Mouse (Mus musculus): ENCODE data around the gene Phf1. TPM values are rescaled to one million over a fixed set of nuclear protein-coding genes. Genes with fewer than 3 reads are reported as not detected.
A peak's percentile ranks its signal among the peaks of the same experiment; 100 is the strongest.

Phf1 gene
- polyA plus RNA-seq, 1 experiment, result 10.9 TPM

GRCm38 (mm10) chr17:26949866-26950265 lies 17.0 kb downstream of the Phf1 start:
- peaks cover 24% of the 10 kb centered on the region for H3K4me1 ChIP-seq (ENCODE audit: control insufficient read depth, insufficient read depth, low read length)
- TF ChIP-seq POLR2A (IDR thresholded peaks at IDR 0.05; ENCODE audit: low read depth, low read length) (no peak), CTCF (IDR thresholded peaks at IDR 0.05; ENCODE audit: borderline replicate concordance, insufficient read depth, low read length) (no peak)
- H3K4me3 ChIP-seq (ENCODE audit: insufficient read depth, low read length), result no peak overlapping the region
- no peak overlapping the region for H3K27ac ChIP-seq (ENCODE audit: insufficient read depth, low read length)

DNA sequence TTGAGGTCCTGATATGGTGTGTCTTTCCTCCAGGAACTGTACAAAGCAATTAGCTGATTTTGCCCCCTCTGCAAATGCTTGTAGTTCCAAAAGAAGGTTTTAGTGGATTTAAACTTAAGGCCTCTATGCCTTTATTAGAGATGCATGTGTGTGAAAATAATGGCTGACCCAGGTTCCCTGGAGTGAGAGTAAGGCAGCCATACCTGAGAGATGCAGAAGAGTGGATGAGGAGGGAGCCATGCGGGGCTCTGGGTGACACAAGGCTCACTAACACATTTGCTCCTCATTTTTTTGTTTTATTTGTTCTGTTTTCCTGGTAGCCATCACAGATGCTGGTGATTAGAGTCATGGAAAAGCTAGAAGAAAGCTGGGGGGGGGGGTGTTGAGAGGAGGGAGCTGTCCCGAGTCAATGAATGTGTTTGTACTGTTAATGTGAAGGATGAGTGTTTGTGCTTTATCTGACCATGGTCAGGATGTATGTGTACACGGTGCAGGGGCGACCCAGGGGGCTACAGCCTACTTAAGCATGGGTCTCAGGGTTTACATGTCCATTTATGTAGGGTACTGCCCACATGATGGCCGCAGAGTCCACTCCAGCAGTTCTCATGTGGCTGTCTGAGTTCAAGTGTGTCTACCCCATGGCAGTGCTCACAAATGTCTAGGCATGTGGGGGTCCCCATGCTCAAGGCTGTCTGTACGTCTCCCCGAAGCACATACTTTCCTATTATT lies 17.9 kb downstream of the Phf1 start:
- no peak for TF ChIP-seq POLR2A (IDR thresholded peaks at IDR 0.05; ENCODE audit: low read depth, low read length)
- no peak for TF ChIP-seq CTCF (IDR thresholded peaks at IDR 0.05; ENCODE audit: borderline replicate concordance, insufficient read depth, low read length)
- Histone ChIP-seq H3K27ac (ENCODE audit: insufficient read depth, low read length) (no peak overlapping the region), H3K4me3 (ENCODE audit: insufficient read depth, low read length) (no peak overlapping the region), H3K4me1 (ENCODE audit: control insufficient read depth, insufficient read depth, low read length) (peaks cover 27% of the 10 kb centered on the region)

DNA sequence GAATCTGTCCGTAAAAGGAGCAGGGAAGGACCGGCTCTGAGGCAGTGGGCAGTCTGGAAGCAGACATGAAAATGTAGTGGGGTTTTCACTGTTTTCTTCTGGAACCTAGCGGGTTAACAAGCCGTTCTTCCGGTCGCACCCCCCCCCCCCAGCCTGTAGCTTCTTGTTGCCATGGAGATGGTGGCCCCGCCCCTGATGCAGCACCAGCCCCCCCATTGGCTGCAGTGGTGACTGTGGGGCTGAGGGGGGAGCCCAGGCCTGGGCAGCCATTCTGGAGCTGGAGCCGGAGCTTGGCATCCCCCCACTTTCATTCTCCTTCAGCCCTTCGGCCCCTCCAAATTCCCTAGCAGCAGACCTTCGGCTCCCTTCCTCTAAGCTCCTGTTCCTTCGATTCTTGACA lies 18.6 kb downstream of the Phf1 start:
- TF ChIP-seq POLR2A (IDR thresholded peaks at IDR 0.05; ENCODE audit: low read depth, low read length), result 0 out of 2 replicates have a peak, but pooled peaks have one; percentile 20
- no peak for TF ChIP-seq CTCF (IDR thresholded peaks at IDR 0.05; ENCODE audit: borderline replicate concordance, insufficient read depth, low read length)
- peaks cover 27% of the 10 kb centered on the region for H3K4me1 ChIP-seq (ENCODE audit: control insufficient read depth, insufficient read depth, low read length)
- no peak overlapping the region for H3K27ac ChIP-seq (ENCODE audit: insufficient read depth, low read length)
- H3K4me3 ChIP-seq (ENCODE audit: insufficient read depth, low read length), result peak overlapping the region; percentile 27; the same call in 1 of the 2 replicates

- TF ChIP-seq POLR2A (IDR thresholded peaks at IDR 0.05; ENCODE audit: low read depth, low read length) (0 out of 2 replicates have a peak, but pooled peaks have one; percentile 12), CTCF (IDR thresholded peaks at IDR 0.05; ENCODE audit: borderline replicate concordance, insufficient read depth, low read length) (no peak)
- peak overlapping the region; percentile 27; the same call in 1 of the 2 replicates for H3K27ac ChIP-seq (ENCODE audit: insufficient read depth, low read length)
- peak overlapping the region; percentile 27 for H3K4me3 ChIP-seq (ENCODE audit: insufficient read depth, low read length)
- peaks cover 29% of the 10 kb centered on the region for H3K4me1 ChIP-seq (ENCODE audit: control insufficient read depth, insufficient read depth, low read length)
Observed at GRCm38 (mm10) chr17:26951952-26952877, 19.4 kb downstream of the Phf1 start.

DNA sequence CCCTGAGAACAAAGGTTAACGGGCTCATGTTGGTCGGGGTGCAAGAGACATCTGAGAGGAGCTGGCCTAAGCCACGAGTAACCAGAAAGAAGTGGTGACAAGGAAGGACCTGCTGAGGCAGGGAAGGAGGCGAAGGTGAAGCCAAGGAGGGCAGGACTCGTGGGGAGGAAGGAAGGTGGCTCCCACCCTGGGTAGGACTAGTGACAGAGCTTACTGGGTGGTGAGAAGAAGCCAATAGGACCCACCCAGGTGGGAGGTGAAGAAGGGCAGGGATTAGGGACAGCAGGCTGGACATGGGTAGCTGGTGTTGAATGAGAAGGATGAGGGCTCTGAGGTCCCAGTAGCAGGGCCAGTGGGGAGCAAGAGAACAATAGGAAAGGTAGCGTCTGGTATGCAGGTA lies 20.3 kb downstream of the Phf1 start:
- Histone ChIP-seq H3K4me1 (ENCODE audit: control insufficient read depth, insufficient read depth, low read length) (peaks cover 25% of the 10 kb centered on the region), H3K27ac (ENCODE audit: insufficient read depth, low read length) (peak overlapping the region; percentile 27; the same call in 1 of the 2 replicates), H3K4me3 (ENCODE audit: insufficient read depth, low read length) (peak overlapping the region; percentile 27)
- TF ChIP-seq CTCF (IDR thresholded peaks at IDR 0.05; ENCODE audit: borderline replicate concordance, insufficient read depth, low read length) (no peak), POLR2A (IDR thresholded peaks at IDR 0.05; ENCODE audit: low read depth, low read length) (no peak)

- H3K27ac ChIP-seq (ENCODE audit: insufficient read depth, low read length), result peak overlapping the region; percentile 68
- H3K4me1 ChIP-seq (ENCODE audit: control insufficient read depth, insufficient read depth, low read length), result peaks cover 25% of the 10 kb centered on the region
- H3K4me3 ChIP-seq (ENCODE audit: insufficient read depth, low read length), result peak overlapping the region; percentile 27
- TF ChIP-seq CTCF (IDR thresholded peaks at IDR 0.05; ENCODE audit: borderline replicate concordance, insufficient read depth, low read length) (no peak), POLR2A (IDR thresholded peaks at IDR 0.05; ENCODE audit: low read depth, low read length) (no peak)
Observed at GRCm38 (mm10) chr17:26953726-26954125, 20.9 kb downstream of the Phf1 start.

DNA sequence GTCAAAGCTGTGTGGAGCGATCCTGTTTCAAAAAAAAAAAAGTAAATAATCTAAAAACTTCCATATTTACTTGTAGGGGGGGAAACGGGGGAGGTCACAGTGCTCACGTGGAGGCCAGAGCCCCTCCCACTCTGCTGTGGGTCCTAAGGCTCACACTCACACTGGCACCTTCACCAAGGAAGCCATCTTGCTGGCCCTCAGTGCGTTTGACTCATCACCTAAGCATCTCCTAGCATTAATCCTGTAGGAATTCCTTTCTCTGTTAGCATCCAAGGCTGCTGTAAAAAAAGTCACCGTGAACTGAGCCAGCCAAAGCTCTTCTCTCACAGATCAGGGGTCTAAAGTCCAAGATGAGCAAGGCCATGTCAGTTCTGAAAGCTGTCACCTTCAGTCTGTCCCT lies 23.5 kb downstream of the Phf1 start:
- H3K4me3 ChIP-seq (ENCODE audit: insufficient read depth, low read length), result no peak overlapping the region
- peak overlapping the region; percentile 35; the same call in 1 of the 2 replicates for H3K27ac ChIP-seq (ENCODE audit: insufficient read depth, low read length)
- TF ChIP-seq CTCF (IDR thresholded peaks at IDR 0.05; ENCODE audit: borderline replicate concordance, insufficient read depth, low read length) (no peak), POLR2A (IDR thresholded peaks at IDR 0.05; ENCODE audit: low read depth, low read length) (no peak)
- H3K4me1 ChIP-seq (ENCODE audit: control insufficient read depth, insufficient read depth, low read length), result peaks cover 13% of the 10 kb centered on the region

GRCm38 (mm10) chr17:26956895-26957294 lies 24.0 kb downstream of the Phf1 start:
- no peak overlapping the region for H3K4me3 ChIP-seq (ENCODE audit: insufficient read depth, low read length)
- H3K27ac ChIP-seq (ENCODE audit: insufficient read depth, low read length), result peak overlapping the region; percentile 35; the same call in 1 of the 2 replicates
- H3K4me1 ChIP-seq (ENCODE audit: control insufficient read depth, insufficient read depth, low read length), result peaks cover 13% of the 10 kb centered on the region
- TF ChIP-seq POLR2A (IDR thresholded peaks at IDR 0.05; ENCODE audit: low read depth, low read length), result no peak
- no peak for TF ChIP-seq CTCF (IDR thresholded peaks at IDR 0.05; ENCODE audit: borderline replicate concordance, insufficient read depth, low read length)

- Histone ChIP-seq H3K27ac (ENCODE audit: insufficient read depth, low read length) (no peak overlapping the region), H3K4me3 (ENCODE audit: insufficient read depth, low read length) (no peak overlapping the region), H3K4me1 (ENCODE audit: control insufficient read depth, insufficient read depth, low read length) (peaks cover 13% of the 10 kb centered on the region)
- no peak for TF ChIP-seq CTCF (IDR thresholded peaks at IDR 0.05; ENCODE audit: borderline replicate concordance, insufficient read depth, low read length)
- TF ChIP-seq POLR2A (IDR thresholded peaks at IDR 0.05; ENCODE audit: low read depth, low read length), result no peak
Observed at GRCm38 (mm10) chr17:26957872-26958271, 25.0 kb downstream of the Phf1 start.
